Mouse (Mus musculus): ENCODE data around the gene Ezh1. TPM values are rescaled to one million over a fixed set of nuclear protein-coding genes. Genes with fewer than 3 reads are reported as not detected.
"Not testable (repeated sequence)": the region's sequence is repeated elsewhere in the genome, so short reads cannot be mapped to it uniquely, and the experiment has no call there.

Ezh1 gene
- polyA plus RNA-seq, 1 experiment from 2014 or later, result 13.6 TPM

DNA sequence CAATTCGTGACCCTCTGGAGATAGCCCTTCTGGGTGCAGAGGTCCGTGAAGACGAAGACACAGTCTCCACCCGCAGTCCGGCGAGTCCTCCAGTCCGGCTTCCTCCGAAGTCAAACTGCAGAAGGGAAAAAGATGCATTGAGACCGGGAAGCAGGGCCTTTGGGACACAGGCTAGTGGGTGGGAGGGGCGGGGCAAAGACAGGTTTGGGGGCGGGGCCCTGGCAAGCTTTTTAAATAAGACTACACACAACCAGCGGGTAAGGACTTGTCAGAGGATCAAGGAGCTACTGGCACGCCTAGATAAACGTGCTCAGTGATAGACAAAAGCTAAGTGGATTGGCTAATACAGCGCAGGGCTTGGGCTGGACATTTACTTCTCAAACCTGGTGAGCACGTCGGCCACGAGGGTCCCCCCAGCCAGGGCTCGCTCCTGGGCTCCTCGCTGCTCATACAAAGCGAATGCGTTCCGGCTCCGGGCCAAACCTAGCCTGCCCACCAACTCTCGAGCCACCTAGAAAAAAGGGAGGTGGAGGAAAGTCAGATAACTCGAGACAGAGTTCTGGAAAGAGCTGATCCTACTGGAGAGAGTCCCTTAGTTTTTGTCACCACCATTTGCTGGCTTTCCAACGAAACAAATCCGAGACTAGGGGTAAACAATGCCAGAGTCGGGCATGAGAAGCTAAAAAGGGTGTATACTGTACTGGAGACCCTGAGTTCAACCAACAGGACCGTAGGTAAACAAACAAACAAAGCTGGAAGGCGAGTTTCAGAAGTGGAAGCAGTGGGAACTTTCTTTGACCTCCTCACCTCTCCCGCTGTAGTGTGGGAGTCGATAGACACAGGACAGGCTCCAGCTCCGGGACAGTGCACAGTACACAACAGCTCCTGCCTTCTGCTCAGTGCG, 61.3 kb downstream of the Ezh1 start:
- peaks cover 7% of the 10 kb centered on the region for H3K36me3 ChIP-seq
- peaks cover 98% of the 10 kb centered on the region for H3K27me3 ChIP-seq (ENCODE audit: low read depth, poor library complexity, severe bottlenecking)
- peak overlapping the region; percentile 52 for H3K4me3 ChIP-seq
- DNase-seq (ENCODE audit: low spot score), result no peak
- no peaks in the 10 kb centered on the region for H3K9me3 ChIP-seq (replicated peaks)
- peaks cover 44% of the 10 kb centered on the region for H3K4me1 ChIP-seq
- WGBS, result 3% methylated on average over 35 of the region's 35 CpGs
- no peak overlapping the region for H3K27ac ChIP-seq

GRCm38 (mm10) chr11:101164351-101164665, 62.0 kb downstream of the Ezh1 start:
- Histone ChIP-seq H3K36me3 (peaks cover 7% of the 10 kb centered on the region), H3K4me3 (peak overlapping the region; percentile 52), H3K27ac (peak overlapping the region; percentile 67), H3K4me1 (peaks cover 38% of the 10 kb centered on the region), H3K9me3 (replicated peaks) (no peaks in the 10 kb centered on the region), H3K27me3 (ENCODE audit: low read depth, poor library complexity, severe bottlenecking) (peaks cover 92% of the 10 kb centered on the region)
- WGBS, result 1% methylated on average over 21 of the region's 21 CpGs
- DNase-seq (ENCODE audit: low spot score), result no peak

DNA sequence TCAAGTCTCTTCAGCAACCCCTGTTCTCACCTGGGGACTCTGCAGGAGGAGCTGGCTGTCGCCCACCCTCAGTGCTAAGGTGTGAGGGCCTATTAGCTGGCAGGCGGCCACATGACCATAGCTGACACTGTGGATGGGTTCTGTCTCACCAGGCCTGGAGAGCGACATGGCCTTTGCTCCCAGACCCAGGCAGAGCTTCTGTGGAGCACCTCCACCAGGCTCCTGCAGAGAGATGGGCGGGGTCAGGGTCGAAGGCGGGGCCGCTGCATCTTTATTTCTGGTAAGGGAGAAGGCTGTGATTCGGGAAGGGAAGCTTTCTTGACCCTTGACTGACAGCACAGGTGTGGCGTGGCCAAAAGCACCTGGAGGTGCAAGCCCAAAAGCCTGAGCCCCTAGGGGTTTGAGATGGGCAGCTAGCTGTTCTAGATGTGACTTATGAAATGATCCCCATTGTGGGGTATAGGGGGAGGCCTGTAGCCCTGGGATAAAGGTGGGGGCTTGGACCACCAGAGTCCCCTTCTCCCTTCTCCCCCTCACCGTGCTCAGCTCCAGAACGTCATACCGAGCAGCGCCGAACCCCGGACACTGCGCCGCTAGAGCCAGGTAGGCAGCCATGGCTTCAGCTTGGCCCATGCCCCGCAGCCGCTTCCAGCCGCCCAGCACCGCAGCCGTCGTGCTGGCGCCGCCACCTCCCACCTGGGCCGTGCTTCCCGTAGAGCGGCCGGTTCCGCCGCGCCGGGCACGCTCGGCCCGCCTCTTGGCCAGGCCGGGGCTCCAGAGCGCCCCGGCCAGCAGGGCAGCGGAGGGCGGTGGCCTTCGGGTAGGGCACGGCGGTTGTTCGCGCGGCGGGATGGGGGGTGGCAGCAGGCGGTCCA, 62.5 kb downstream of the Ezh1 start:
- Histone ChIP-seq H3K27ac (peak overlapping the region; percentile 67), H3K36me3 (peaks cover 7% of the 10 kb centered on the region)
- WGBS, result 3% methylated on average over 49 of the region's 49 CpGs

DNA sequence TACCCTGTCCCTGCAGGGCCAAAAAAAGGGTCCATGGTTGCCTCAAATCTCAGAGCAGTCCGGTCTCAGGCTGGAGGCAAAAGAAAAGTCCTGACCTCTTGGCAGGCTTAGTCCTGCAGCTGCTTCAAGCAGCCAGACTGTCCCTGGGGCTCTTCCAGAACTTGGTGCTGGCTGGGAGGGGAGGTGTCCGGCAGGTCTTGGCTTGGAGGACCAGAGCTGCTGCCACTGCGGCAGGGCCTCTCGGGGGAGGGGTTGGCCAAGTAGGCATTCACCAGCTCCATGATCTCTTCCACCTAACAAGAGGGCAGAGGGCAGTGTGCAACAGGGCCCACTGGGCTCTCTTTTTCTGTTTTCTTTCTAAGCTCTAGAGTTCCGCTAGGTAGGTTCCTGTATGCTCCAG, 63.5 kb downstream of the Ezh1 start:
- Histone ChIP-seq H3K4me3 (no peak overlapping the region), H3K27ac (no peak overlapping the region), H3K27me3 (ENCODE audit: low read depth, poor library complexity, severe bottlenecking) (peaks cover 85% of the 10 kb centered on the region), H3K9me3 (replicated peaks) (no peaks in the 10 kb centered on the region), H3K4me1 (peaks cover 36% of the 10 kb centered on the region), H3K36me3 (peaks cover 7% of the 10 kb centered on the region)
- DNase-seq (ENCODE audit: low spot score), result no peak
- 51% methylated on average over 5 of the region's 5 CpGs for WGBS

More for the DNA sequence above, 62.5 kb downstream of the Ezh1 start:
- Histone ChIP-seq H3K4me1 (peaks cover 38% of the 10 kb centered on the region), H3K9me3 (replicated peaks) (no peaks in the 10 kb centered on the region), H3K27me3 (ENCODE audit: low read depth, poor library complexity, severe bottlenecking) (peaks cover 89% of the 10 kb centered on the region), H3K4me3 (peak overlapping the region; percentile 52)
- DNase-seq (ENCODE audit: low spot score), result no peak

DNA sequence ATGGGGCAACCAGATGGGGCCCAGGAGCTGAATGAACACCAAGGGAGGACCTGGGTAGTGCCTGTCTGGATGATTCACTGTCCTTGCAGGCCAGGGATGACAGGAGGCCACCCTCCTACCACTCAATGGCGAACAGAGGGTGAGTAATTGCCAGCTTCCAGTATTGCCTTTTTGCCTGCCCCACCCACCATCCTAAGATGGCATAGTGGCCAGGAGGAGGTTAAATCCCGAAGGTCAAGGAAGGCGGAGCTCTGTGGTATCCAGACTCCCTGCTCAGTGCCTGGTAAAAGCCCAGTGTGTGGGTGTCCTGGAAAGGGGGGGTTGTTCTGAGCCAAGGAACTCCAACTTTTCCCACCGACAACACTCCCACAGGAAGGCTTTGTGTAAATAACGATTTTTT, 64.0 kb downstream of the Ezh1 start:
- Histone ChIP-seq H3K36me3 (peaks cover 7% of the 10 kb centered on the region), H3K27me3 (ENCODE audit: low read depth, poor library complexity, severe bottlenecking) (peaks cover 85% of the 10 kb centered on the region), H3K9me3 (replicated peaks) (no peaks in the 10 kb centered on the region), H3K4me3 (no peak overlapping the region), H3K27ac (no peak overlapping the region), H3K4me1 (peaks cover 32% of the 10 kb centered on the region)
- no peak for DNase-seq (ENCODE audit: low spot score)
- WGBS, result 47% methylated on average over 5 of the region's 5 CpGs

- 89% methylated on average over 15 of the region's 15 CpGs for WGBS
- no peaks in the 10 kb centered on the region for H3K9me3 ChIP-seq (replicated peaks)
- H3K27me3 ChIP-seq (ENCODE audit: low read depth, poor library complexity, severe bottlenecking), result peaks cover 83% of the 10 kb centered on the region
- H3K27ac ChIP-seq, result no peak overlapping the region
- H3K4me1 ChIP-seq, result peaks cover 32% of the 10 kb centered on the region
- DNase-seq (ENCODE audit: low spot score), result no peak
- peaks cover 7% of the 10 kb centered on the region for H3K36me3 ChIP-seq
- H3K4me3 ChIP-seq, result no peak overlapping the region
Observed at GRCm38 (mm10) chr11:101161551-101161950, 64.7 kb downstream of the Ezh1 start.

DNA sequence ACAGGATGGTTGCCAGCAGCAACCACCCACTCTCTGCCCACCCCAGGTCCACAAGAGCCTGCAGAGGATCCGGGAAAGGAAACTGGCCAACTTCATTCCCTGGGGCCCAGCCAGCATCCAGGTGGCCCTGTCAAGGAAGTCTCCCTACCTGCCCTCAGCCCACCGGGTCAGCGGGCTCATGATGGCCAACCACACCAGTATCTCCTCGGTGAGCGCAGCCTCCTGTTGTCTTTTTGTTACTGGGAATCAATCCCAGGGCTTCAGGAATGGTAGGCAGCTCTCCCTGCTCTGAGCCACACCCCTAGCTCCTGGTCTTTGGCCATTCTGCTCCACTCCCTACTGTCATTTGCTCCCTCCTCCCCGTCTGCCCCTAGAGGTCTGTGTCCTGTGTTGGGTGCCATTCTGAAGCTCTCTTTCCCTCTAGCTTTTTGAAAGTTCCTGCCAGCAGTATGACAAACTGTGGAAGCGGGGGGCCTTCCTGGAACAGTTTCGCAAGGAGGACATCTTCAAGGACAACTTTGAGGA, 65.2 kb downstream of the Ezh1 start:
- H3K9me3 ChIP-seq (replicated peaks); H3K4me3 ChIP-seq; H3K27ac ChIP-seq; H3K36me3 ChIP-seq; DNase-seq (ENCODE audit: low spot score): not testable (repeated sequence)
- peaks cover 38% of the 10 kb centered on the region for H3K4me1 ChIP-seq
- peaks cover 83% of the 10 kb centered on the region for H3K27me3 ChIP-seq (ENCODE audit: low read depth, poor library complexity, severe bottlenecking)
- WGBS, result 79% methylated on average over 8 of the region's 8 CpGs

DNA sequence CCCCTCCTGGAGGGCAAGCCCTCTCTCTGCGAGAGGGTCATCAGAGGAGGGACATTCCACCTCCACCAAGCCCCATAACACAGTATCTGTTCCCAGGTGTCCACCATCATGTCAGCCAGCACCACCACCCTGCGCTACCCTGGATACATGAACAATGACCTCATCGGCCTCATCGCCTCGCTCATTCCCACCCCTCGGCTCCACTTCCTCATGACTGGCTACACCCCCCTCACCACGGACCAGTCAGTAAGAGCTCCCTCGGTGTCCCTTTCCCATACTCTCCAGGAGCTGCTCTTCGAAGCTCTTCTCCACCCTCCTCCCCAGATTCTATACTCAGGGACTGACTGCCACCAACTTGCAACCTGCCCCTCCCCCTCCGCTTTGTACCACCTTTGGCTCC, 66.1 kb downstream of the Ezh1 start:
- H3K27ac ChIP-seq, result not testable (repeated sequence)

GRCm38 (mm10) chr11:101155728-101156371, 70.4 kb downstream of the Ezh1 start, which contains the start of gene Tubg2:
Gene Tubg2 (plus strand): TSS chr11:101155907.
- DNase-seq (ENCODE audit: low spot score), result peak; percentile 71
- H3K4me1 ChIP-seq, result peaks cover 13% of the 10 kb centered on the region
- no peaks in the 10 kb centered on the region for H3K36me3 ChIP-seq
- WGBS, result 2% methylated on average over 36 of the region's 36 CpGs
- no peaks in the 10 kb centered on the region for H3K9me3 ChIP-seq (replicated peaks)
- peak within 1 kb of the TSS; percentile 70 for H3K27ac ChIP-seq
- peaks cover 37% of the 10 kb centered on the region for H3K27me3 ChIP-seq (ENCODE audit: low read depth, poor library complexity, severe bottlenecking)
- H3K4me3 ChIP-seq, result peak within 1 kb of the TSS; percentile 50

More for the DNA sequence above, 66.1 kb downstream of the Ezh1 start:
- H3K36me3 ChIP-seq; H3K4me3 ChIP-seq; DNase-seq (ENCODE audit: low spot score); H3K9me3 ChIP-seq (replicated peaks): not testable (repeated sequence)
- H3K27me3 ChIP-seq (ENCODE audit: low read depth, poor library complexity, severe bottlenecking), result peaks cover 78% of the 10 kb centered on the region
- 78% methylated on average over 10 of the region's 10 CpGs for WGBS
- H3K4me1 ChIP-seq, result peaks cover 38% of the 10 kb centered on the region

DNA sequence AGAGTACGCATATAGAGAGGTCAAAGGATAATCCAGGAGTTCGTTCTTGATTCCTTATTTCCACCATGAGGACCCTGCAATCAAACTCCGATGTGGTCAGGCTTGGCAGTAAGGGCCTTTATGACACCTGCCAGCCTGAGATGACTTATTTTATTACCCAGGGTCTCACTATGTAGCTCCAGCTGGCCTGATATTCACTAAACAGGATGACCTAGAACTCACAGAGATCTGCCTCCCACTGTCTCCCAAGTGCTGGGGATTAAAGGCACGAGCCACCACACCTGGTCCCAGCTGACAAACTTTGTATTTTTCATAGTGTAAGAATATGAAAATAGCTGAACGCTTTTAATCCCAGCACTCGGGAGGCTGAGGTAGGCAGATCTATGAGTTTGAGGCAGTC, 71.1 kb downstream of the Ezh1 start:
- Histone ChIP-seq H3K9me3 (replicated peaks) (no peaks in the 10 kb centered on the region), H3K27ac (no peak overlapping the region), H3K36me3 (no peaks in the 10 kb centered on the region), H3K27me3 (ENCODE audit: low read depth, poor library complexity, severe bottlenecking) (peaks cover 30% of the 10 kb centered on the region), H3K4me1 (peaks cover 13% of the 10 kb centered on the region), H3K4me3 (no peak overlapping the region)
- DNase-seq (ENCODE audit: low spot score), result no peak
- WGBS, result 60% methylated on average over 6 of the region's 6 CpGs

DNA sequence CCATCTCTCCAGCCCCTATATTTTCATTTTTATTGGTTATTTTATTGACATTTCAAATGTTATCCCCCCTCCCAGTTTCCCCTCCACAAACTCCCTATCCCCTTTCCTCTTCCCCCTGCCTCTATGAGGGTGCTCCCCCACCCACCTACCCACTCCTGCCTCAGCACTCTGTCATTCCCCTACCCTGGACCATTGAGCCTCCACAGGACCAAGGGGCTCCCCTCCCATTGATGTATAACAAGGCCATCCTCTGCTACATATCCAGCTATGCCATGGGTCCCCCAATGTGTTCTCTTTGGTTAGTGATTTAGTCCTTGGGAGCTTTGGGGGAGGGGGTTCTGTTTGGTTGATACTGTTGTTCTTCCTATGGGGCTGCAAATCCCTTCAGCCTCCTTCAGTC, 71.6 kb downstream of the Ezh1 start:
- Histone ChIP-seq H3K4me3 (no peak overlapping the region), H3K27ac (no peak overlapping the region), H3K4me1 (peaks cover 17% of the 10 kb centered on the region), H3K36me3 (no peaks in the 10 kb centered on the region), H3K27me3 (ENCODE audit: low read depth, poor library complexity, severe bottlenecking) (peaks cover 30% of the 10 kb centered on the region), H3K9me3 (replicated peaks) (no peaks in the 10 kb centered on the region)
- no peak for DNase-seq (ENCODE audit: low spot score)

- WGBS, result 76% methylated on average over 1 of the region's 1 CpGs
- no peaks in the 10 kb centered on the region for H3K9me3 ChIP-seq (replicated peaks)
- H3K4me1 ChIP-seq, result peaks cover 30% of the 10 kb centered on the region
- no peak overlapping the region for H3K27ac ChIP-seq
- H3K4me3 ChIP-seq, result no peak overlapping the region
- no peaks in the 10 kb centered on the region for H3K36me3 ChIP-seq
- no peak for DNase-seq (ENCODE audit: low spot score)
- peaks cover 22% of the 10 kb centered on the region for H3K27me3 ChIP-seq (ENCODE audit: low read depth, poor library complexity, severe bottlenecking)
Observed at GRCm38 (mm10) chr11:101152825-101153224, 73.4 kb downstream of the Ezh1 start.

Measured in limb, embryonic 10.5 days (tissue).